Mouse (Mus musculus) erythroblast, embryonic 14.5 days (primary cell): ENCODE data around the gene Sap25.

Experiments
- GATA1 ChIP-seq: IDR thresholded peaks from 2 replicates; pipeline ENCODE4 v1.6.1; 2012; ENCODE audit warnings: low read length, inconsistent platforms, mixed read lengths
- TAL1 ChIP-seq: IDR thresholded peaks from 3 replicates; pipeline ENCODE4 v1.6.1; 2012; ENCODE audit warnings: low read length, inconsistent platforms, mixed read lengths

DNA sequence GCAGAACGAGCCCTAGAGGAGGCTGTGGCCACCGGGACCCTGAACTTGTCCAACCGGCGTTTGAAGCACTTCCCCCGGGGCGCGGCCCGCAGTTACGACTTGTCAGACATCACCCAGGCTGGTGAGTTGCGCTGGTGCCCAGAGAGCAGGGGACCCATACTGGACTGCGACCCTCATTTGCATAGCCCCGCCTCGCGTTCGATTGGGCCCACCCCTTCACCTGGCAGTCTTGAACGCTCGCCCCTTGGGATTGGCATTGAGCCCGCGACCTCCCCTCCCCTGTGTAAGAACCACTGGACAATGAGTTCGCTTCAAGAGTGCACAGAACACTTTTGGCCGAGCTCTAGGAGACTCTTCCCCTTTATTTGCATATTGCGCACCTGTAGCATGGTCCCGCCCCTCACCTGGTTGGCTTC lies 11.8 kb upstream of the Sap25 start:
- TF ChIP-seq TAL1 (no peak), GATA1 (no peak)
